Mouse (Mus musculus): ENCODE data around the gene Cfap65.

DNA sequence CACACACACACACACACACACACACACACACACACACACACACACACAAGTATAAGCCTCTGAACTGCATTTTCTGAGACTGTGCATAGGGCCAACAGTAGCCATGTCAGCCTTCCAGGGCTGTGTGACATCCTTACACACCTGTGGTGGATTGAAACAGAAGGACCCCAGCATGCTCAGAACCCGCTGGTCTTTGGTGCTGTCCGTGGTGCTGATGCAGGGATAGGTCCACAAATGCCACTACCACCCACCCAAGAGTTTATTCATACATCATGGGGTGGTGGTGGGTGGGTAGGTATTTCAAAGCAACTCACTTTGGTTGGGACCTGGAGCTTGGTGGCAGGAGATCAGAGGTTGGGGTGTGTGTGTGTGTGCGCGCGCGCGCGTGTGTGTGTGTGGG is 43.9 kb downstream of the Cfap65 start:
- TF ChIP-seq CTCF (IDR thresholded peaks at IDR 0.05; ENCODE audit: extremely low read depth, insufficient read depth, insufficient read length, insufficient replicate concordance) (no peak), POLR2A (IDR thresholded peaks at IDR 0.05; ENCODE audit: low read depth, low read length) (no peak)

All from spleen, adult 2 months (tissue).